Mouse (Mus musculus) MN1 (cell line): ENCODE measurements around the gene Mterf1a.
A peak's percentile ranks its signal among the peaks of the same experiment; 100 is the strongest.
"Not testable (repeated sequence)": the region's sequence is repeated elsewhere in the genome, so short reads cannot be mapped to it uniquely, and the experiment has no call there.

Experiments
- DNase-seq: peaks from one replicate; pipeline ENCODE4 v3.0.0-alpha.2; 2016; ENCODE audit warnings: low spot score

Gene Mterf1a

DNA sequence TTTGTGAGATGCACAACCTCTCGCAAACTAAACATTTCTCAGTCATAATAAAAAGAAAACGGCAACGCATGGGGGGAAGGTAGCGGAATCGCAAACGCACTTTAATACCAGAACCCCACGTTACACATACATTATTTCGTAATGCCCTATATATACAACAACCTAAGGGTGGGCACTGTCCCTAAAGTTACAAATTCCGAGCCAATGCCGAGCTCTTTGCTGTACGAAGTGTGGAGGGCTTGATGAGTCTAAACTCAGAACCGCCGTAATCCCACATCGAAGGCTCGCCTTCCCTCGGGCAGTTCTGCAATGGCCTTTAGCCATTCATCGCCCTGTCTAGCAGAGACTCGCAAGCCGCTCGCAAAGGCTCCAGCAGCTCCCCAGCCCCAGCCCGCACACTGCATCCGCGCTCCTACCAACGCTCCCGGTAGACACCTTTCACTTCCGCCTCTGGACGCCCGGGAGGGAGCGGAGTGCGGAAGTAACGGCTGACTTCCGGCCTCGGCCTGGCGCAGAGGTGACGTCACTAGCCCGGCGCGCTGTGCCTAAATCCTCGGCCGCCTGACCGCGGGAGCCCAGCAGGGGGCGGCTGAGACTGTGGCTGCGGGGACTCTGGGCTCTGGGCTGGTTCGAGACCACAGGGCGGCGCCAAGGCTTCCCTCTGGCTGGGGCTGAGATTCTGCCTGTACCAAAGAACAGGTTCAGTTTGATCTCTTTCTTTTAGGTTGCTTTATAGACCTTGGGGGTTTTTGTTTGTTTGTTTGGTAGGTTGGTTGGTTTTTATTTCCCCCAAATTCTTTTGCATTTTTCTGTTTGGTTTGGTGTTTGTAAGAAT, at the start of gene Mterf1a:
TSS of gene Mterf1a (minus strand) at position 475 of the 835 bp plus-strand sequence.
- DNase-seq = peak; percentile 53

DNA sequence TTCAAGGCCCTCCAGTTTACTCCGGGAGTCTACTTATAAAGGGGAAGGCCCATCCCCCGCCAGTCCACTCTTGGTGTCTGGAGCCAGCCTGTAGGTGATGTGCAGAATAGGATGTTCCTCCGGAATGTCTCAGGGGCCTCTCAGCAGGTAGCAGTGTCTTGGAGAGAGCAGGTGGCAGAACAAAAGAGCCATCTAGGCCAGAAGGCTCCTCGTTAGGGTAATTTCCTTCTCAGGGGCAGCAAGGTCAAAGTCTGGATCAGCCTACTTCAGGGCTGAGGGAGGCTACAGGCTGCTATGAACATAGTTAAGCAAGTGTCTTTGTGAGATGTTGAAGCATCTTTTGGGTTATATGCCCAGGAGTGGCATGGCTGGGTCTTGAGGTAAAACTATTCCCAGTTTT, 49.4 kb upstream of the Mterf1a start:
- DNase-seq = not testable (repeated sequence)

DNA sequence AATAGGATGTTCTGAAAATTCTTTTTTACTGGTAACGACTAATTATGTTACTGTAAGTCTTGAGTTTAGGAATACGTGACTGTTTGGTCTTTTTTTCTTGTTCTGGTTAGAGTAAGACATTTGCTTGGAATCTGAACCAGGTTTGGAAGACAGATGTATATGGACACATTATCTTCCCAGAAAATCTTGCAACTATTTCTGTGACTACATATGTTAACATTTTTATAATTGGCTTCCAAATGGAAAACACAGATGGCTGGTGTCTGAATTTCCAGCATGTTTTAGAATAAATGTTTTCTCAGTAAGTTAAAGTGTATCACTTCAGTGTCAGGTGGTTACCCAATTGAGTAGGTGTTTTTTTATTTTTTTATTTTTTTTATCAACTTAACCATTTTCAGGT, 47.5 kb upstream of the Mterf1a start:
- no peak for DNase-seq

DNA sequence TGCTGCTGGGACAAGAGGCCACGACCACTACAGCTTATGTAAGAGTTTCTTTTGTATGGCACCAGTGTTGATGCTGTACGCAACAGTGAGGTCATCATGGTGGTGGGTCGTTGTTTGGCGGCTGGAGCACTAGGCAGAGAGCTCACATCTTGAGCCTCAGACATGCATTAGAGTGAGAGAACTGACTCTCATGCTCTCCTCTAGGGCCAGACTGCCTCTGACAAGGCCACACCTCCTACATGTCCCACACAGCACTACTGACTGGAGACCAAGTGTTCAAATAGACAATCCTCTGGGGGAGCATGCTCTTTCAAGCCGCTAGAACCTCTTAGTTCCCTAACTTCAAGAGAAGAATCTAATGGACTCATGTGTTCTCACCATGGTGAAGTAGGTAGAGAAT, 45.6 kb upstream of the Mterf1a start:
- no peak for DNase-seq

DNA sequence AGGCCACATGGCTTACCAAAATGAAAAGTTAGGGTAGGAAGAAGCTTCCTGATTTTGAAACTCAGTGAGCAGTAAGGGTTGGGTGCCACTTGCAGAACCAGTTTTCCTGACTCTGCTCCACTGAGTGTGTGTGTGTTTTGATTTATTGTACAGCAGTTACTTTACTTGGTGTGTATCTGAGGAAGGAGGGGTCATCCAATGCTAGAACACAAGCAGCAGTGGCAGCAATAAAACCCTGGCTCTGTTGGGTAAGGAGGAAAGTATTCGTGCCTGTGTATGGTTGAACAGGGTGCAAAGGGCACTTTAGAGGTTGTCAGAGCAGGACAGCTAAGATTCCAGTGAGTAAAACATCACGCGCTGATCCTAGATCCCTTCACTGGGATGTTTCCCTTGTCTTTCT, 45.2 kb upstream of the Mterf1a start:
- no peak for DNase-seq

DNA sequence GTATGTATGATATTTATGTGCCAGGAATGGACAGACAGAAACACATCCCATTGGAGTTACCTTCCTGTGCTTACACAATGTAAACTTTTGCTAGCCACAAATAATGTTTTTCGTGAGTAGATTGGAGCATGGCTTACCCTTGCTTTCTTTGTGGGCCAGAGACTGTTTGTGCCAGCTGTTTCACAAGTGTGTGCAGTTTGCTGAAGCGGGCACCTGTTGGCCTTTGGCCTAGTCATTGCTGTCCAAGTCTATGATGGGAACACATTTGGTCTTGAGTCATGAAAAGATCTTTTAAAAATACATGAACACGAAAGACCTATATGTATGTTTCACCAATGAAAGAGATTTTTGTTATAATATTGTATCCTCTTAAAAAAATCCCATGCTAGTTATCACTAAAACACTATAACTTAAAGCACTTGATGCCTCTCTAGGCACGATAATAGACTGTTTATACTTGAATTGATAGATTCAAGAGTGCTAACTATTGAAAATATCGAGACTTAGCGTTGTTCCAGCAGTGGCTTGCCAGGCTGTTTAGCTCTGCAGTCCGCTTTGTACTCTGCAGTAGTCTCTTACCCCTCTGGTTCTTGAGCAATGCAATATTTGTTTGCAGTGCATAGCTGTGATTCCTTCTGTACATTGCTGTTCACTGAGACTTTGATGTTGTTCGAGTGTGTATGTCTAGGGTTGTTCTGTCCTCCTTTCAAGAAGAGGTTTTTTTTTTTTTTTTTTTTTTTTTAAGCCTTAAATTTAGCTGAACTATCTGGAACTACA, 42.2 kb upstream of the Mterf1a start:
- DNase-seq = no peak

DNA sequence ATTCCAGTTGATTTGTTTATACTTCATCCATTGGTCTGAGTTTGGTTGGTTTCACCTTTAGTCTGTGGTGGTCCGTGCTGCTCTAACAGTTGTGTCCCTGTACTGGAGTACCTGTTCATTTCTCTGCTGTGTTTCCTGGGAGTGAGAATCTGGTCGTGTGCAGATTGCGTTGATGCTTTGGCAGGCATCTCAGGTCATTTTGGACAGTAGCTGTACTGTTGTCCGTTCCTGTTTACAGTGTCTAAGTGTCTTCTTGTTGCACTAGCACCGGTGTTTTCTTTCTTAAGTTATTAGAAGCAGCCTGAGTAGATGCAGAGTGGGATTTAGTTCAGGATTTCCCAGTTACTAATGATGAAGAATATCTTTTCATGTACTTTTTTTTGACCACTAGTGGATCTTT, 41.5 kb upstream of the Mterf1a start:
- no peak for DNase-seq

DNA sequence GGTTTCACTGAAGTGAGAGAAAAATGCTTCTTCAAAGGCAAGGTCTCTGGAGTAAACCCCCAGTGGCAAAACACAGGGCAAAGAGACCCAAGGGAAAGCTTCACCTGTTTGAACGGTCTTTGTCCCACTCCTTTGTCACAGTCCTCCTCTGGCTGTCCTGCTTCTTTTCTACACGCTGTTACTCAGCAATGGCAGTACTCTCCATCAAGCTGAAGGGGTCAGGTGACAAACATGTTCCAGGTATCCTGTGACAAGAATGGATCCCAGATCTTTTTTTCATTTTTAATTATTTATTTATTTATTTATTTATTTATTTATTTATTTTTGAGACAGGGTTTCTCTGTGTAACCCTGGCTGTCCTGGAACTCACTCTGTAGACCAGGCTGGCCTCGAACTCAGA, 39.8 kb upstream of the Mterf1a start:
- DNase-seq = no peak

DNA sequence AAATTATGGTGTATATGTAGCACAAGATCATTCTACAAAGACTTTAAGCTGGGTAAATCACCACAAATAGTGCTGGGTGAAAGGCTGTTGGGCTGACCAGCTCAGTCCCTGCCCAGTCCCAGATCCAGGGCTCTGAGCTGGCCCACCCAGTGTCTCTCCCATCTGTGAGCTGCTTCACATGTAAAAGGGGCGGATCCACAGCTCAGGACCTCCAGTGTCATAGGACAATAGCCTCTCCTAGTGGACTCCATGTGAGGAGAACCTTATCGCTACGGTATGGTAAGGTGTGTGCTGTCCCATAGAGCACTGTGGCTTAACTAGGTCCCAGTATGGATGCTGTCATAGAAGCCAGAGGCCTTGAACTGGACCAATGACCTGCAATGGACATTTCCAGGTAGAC, 37.9 kb upstream of the Mterf1a start:
- DNase-seq = no peak

DNA sequence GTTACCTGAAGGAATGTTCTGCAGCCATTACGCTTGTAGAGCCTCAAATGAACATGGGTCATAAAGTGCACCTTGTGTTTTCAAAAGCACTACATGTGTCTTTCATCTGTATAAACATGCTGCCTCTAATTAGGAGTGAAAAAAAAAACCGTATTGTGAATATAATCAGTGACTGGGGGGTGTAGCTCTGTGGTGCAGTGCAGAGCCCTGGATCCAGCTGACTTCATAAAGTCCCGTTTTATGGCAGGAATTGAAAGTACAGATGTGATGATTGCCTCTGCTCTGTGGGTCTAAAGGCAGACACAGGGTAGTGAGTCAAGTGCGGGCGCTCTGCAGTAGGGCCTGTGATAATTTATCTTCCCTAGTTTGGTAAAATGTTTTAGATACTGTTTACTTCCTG, 37.0 kb upstream of the Mterf1a start:
- DNase-seq = peak; percentile 25

DNA sequence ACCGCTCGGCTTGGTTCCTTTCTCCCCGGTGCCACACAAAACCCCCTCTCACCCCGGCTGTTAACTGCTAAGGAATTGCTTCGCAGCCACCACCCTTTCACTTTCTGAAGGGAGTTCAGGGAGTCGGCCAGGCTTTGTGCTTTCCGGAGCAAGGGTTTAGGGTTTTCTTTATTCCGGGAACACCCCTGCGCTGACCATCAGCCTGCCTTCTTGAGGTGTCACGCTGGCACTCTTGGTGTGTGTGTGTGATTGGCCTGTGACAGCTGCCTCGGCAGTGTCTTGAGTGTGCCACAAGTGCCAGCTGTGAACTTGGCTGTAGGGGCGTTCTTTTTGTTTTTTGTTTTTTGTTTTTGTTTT, 34.9 kb upstream of the Mterf1a start:
- DNase-seq = peak; percentile 72

DNA sequence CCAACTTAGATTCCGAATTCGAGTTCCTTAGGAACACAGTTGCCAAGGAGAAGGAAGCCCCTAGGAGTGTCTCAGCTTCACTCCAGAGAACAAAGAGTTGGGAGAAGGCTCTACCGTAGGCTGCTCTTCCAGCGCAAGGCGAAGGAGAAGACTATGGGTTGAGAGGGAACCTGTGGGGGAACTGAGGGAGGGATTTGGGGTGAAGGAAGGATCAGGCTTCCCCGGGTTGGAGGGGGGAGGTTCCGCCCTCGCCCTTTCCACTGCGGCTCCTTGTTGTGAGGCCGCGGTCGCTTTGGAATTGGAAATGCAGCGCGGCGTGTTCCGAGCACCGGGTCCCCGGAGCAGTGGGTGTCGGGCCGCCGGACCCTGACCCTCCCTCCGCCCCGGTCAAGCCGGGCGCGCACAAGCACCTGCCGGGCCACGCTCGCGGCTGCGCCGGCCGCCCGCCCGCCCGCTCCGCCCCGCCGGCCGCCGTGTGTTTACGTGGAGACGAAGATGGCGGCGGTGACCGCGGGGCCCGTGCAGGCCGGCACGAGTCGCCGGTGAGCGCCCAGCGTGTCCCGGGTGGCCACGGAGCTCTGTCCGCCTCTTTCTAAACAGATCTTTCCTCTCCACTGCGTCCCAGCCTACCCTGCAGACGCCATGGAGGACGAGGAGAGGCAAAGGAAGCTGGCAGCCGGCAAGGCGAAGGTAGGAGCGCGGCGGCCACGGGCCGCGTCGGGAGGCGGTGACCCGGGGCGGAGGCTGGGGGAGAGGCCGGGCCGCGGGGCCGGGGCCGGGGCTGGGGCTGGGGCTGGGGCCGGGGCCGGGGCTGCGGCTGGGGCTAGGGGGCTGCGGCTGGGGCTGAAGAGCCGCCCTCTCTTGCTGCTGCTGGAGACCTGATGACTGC, 34.3 kb upstream of the Mterf1a start, which contains the start of gene Akap9:
TSS of gene Akap9 (plus strand) at position 254 of the 889 bp plus-strand sequence.
- peak; percentile 78 for DNase-seq

DNA sequence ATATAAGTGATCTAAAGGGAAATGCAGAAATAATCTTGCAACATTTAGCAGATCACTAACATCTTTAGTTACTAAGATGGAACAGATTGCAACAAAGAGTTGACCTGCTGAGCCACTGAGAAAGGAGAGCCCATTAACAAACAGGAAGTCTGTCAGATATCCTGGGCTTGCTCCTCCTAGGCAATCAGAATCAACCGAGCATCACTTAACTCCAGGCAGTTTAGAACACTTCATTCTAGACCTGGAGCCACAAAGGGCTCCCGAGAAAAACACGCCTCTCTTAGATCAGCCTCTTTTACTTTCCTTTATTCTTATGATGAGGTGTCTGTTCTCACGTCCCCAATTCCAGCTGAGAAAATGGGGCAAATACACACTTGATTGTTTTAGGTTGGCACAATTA, 32.9 kb upstream of the Mterf1a start:
- peak; percentile 25 for DNase-seq

DNA sequence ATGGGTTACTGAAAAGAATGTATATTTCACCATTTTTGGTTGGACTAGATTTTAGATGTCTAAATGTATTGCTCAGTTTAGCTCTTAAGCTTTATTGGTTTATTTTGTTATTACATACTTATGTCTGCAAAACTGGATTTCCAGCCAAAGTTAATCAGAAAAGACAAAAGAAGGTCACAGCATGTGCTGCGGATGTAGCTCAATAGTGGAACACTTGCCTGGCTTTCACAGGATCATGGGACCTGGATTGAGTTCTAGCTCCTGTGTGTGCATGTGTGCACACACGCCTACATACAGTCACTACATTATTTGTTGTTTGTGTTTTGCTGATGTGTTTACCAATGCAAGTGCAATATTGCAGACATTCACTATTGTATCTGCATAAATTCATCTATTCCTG, 28.6 kb upstream of the Mterf1a start:
- DNase-seq = no peak

DNA sequence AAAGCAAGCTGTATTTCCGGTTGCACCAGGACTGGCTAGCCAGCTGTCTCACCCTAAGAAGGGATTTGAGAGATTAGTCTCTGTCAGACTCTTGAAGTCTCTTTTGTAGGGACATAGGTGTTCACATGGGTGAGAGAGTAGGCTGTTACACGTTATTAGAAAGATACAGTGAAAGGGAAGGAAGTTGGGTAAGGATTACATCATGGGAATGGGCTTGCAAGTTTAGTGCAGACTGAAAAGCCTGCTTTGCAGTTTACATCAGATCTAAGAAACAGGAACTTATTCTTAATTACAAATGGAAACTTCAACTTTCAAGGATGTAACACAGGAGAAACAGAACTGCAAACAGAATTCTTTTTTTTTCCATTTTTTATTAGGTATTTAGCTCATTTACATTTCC, 11.7 kb upstream of the Mterf1a start:
- DNase-seq = no peak

DNA sequence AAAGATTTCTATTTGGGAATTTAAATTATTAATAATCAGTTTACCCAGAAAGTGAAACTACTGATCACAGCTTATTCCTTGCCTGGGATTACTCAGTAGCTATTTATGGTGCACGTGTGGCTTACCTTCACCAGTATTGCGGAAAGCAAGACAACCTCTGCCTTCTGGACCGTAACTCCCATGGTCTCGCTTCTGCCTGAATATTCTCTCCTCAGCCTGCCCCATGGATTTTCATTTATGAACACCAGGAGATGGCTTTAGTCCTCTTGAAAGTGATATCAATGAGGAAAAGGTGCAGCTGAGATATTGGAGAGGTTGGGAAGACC, 524 bp upstream of the Mterf1a start:
- DNase-seq = not testable (repeated sequence)

DNA sequence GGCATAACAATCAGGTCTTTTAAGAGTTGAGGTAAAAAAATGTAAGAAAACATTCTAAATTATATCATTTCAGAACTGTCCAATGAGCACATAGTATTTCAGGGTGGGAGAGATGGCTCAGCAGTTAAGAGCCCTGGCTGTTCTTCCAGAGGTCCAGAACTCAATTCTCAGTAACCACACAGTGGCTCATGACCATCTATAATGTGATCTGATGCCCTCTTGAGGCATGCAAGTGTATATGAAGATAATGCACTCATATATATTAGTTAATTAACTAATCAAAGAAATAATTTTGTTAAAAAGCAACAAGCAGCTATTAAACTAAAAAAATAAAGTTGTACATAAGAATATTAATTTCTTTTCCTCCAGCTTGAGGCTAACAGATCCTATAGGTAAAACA, 4.5 kb downstream of the Mterf1a start:
- DNase-seq = no peak

DNA sequence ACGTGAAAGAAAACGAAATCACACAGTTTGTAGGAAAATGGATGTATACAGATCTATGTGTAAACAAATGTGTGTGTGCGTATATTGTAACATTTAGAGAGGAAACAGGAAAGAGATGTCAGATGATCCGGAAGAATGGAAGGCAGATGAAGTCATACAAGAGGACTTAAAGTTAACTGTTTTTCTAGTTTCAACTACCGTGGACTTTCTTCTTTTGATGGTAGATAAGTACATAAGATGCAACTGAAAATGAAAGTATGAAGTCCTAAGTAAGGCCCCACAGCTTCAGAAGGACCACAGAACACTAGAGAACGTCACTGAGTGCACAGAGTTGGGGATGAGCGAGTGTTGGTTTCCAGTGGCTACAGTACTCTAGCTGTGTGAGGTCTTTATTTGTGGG, 6.9 kb downstream of the Mterf1a start:
- DNase-seq = not testable (repeated sequence)

DNA sequence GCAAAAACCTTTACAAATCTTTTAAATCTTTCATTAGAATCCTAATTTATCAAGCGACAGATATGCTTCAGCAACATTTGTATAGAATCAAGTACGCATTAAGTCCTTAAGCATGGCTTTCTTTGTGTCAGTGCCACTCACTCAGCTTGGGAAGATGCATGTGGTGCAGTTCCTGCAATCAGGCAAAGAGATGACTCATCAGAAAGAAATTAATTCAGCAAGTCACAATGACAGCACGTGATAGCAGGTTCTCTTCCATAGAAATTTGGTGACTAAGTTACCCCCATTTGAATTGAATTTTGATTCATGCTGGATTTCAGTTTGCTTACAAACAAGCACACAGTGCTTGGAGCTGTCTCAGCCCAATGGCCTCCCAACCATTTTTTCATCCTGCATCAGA, 20.2 kb downstream of the Mterf1a start:
- DNase-seq = no peak

DNA sequence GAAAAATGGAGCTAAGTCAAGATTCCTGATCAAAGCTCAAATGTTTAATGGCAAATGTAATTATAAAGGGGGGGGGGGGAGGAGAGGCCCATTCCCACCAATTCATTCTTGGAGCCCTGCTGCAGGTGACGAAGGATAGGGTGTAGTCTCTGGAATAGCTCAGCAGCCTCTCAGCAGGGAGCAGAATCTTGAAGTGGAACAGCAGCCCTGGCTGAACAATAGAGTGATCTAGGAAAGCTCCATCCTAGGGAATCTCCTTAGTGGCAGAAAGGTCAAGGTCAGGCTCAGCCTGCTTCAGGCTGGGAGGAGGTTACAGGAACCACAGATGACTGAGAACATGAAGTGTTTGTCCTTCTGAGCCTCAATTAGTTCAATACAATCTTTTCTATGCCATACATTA, 21.4 kb downstream of the Mterf1a start:
- DNase-seq = no peak

DNA sequence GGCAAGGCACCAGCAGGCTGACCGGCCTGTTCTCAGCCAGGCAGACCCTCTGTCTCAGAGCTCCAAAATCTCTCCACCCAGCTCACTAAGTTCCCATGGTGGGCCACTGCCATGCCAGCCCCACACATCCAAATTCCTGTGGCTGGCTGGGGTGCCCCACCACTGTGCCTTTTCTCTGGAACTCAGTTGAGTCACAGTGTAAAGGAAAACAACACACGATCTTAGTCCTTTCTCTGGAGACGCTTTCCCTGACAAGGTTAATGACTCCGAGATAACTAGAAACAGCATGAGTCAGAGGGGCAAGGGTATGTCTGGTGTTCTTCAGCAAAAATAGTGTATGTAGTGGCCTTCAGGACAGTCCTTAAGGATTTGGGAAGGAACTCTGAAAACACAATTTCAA, 23.6 kb downstream of the Mterf1a start:
- no peak for DNase-seq

DNA sequence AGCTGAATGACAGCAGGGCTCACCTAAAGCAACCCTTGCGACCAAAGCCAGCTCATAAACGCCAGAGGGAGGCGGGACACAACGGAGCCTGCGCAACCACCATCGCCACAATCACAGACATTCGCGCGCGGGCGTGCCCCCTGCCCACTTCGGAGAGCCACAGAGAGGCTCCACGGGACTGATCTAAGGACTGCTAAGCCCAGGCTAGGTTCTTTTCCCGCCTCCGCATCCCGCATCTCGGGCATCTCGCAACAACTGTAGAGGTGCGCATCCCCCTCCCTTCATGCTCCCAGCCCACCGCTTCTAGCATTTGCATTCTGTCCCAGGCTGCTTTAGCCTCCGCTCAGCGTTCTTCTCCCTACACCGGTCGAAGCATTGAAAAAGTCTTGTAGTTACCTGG, 48.7 kb downstream of the Mterf1a start, which contains the start of gene Lrrd1:
TSS of gene Lrrd1 (plus strand) at position 148 of the 400 bp plus-strand sequence.
- DNase-seq = no peak
